ENCODE assay signal across 8 mouse cellular contexts in genomic region chr13:101695876-101696275, GRCm38 (mm10).
DNase-seq lines count a peak whose midpoint lies in the region; ATAC-seq and TF ChIP-seq lines count a peak whose summit lies in the region.

No protein-coding gene starts in this region.

- H3K9ac ChIP-seq in forebrain, postnatal 0 days: no peak overlapping the region
- no peak overlapping the region for H3K9ac ChIP-seq in forebrain, embryonic 12.5 days
- H3K9ac ChIP-seq in midbrain, postnatal 0 days (replicated peaks; ENCODE audit: low read length, poor library complexity, severe bottlenecking): no peak overlapping the region

- H3K9me3 ChIP-seq in forebrain, postnatal 0 days (ENCODE audit: low read length): no peaks in the 10 kb centered on the region
- H3K9me3 ChIP-seq in forebrain, embryonic 12.5 days: no peaks in the 10 kb centered on the region
- H3K9me3 ChIP-seq in midbrain, postnatal 0 days (ENCODE audit: low read length): no peaks in the 10 kb centered on the region

- ATAC-seq in forebrain, postnatal 0 days: no peak
- ATAC-seq in forebrain, embryonic 12.5 days (ENCODE audit: low FRiP score): no peak
- no peak for ATAC-seq in midbrain, postnatal 0 days (ENCODE audit: low FRiP score)

- peak; percentile 93 for DNase-seq in forebrain, postnatal 0 days
- DNase-seq in adrenal gland, adult 18-20 months (ENCODE audit: low spot score in 2 of 2): peak; percentile 84 to 91
- peak; percentile 81 for DNase-seq in embryo, embryonic 11.5 days (ENCODE audit: low read depth, low spot score)
- peak; percentile 89 to 93 for DNase-seq in heart, postnatal 10 days
- DNase-seq in left cerebral cortex, adult 9 months (ENCODE audit: low spot score in 2 of 2): peak; percentile 58 to 92
- DNase-seq in midbrain, postnatal 0 days (ENCODE audit: low spot score): peak; percentile 95
- DNase-seq in splenic B cell, adult 2 months (ENCODE audit: low read depth, low spot score): peak; percentile 93

- no peak overlapping the region for H3K4me3 ChIP-seq in forebrain, postnatal 0 days (ENCODE audit: low read depth, low read length)
- no peak overlapping the region for H3K4me3 ChIP-seq in forebrain, embryonic 12.5 days (replicated peaks)
- H3K4me3 ChIP-seq in midbrain, postnatal 0 days (ENCODE audit: low read depth, low read length): no peak overlapping the region

- TF ChIP-seq CTCF in forebrain, postnatal 0 days (IDR thresholded peaks at IDR 0.05; ENCODE audit: low read depth): peak; percentile 85
- TF ChIP-seq CTCF in midbrain, postnatal 0 days (IDR thresholded peaks at IDR 0.05): peak; percentile 90

- no peak overlapping the region for H3K4me2 ChIP-seq in forebrain, postnatal 0 days (ENCODE audit: low read depth)
- no peak overlapping the region for H3K4me2 ChIP-seq in forebrain, embryonic 12.5 days
- H3K4me2 ChIP-seq in midbrain, postnatal 0 days (ENCODE audit: low read depth, low read length, poor library complexity, severe bottlenecking): no peak overlapping the region

- intact Hi-C loops in heart, postnatal 10 days (cut with DNase I): loop anchor here (1.0 to 10.0 kb wide), 5 partner anchors 186 to 803 kb away; no protein-coding TSS in a partner anchor

- no peak overlapping the region for H3K27ac ChIP-seq in forebrain, postnatal 0 days (ENCODE audit: low read depth, low read length)
- no peak overlapping the region for H3K27ac ChIP-seq in forebrain, embryonic 12.5 days
- no peak overlapping the region for H3K27ac ChIP-seq in midbrain, postnatal 0 days (ENCODE audit: low read depth, low read length)

- H3K4me1 ChIP-seq in forebrain, postnatal 0 days (ENCODE audit: insufficient read depth): peaks cover 17% of the 10 kb centered on the region
- H3K4me1 ChIP-seq in forebrain, embryonic 12.5 days: peaks cover 43% of the 10 kb centered on the region
- H3K4me1 ChIP-seq in midbrain, postnatal 0 days (ENCODE audit: insufficient read depth, low read length): peaks cover 17% of the 10 kb centered on the region; the same call in 1 of the 2 replicates

- no peaks in the 10 kb centered on the region for H3K27me3 ChIP-seq in forebrain, postnatal 0 days (ENCODE audit: insufficient read depth, low read length)
- 0 out of 2 replicates have a peak, but pooled peaks cover 2% of the 10 kb centered on the region for H3K27me3 ChIP-seq in forebrain, embryonic 12.5 days
- no peaks in the 10 kb centered on the region for H3K27me3 ChIP-seq in midbrain, postnatal 0 days (ENCODE audit: insufficient read depth, low read length)
- H3K27me3 ChIP-seq in splenic B cell, adult 2 months (ENCODE audit: control insufficient read depth, insufficient read depth, low read length, poor library complexity, severe bottlenecking): no peaks in the 10 kb centered on the region

- peaks cover 9% of the 10 kb centered on the region; the same call in 1 of the 2 replicates for H3K36me3 ChIP-seq in forebrain, postnatal 0 days (ENCODE audit: insufficient read depth)
- no peaks in the 10 kb centered on the region for H3K36me3 ChIP-seq in forebrain, embryonic 12.5 days (replicated peaks)
- no peaks in the 10 kb centered on the region; the same call in 1 of the 2 replicates for H3K36me3 ChIP-seq in midbrain, postnatal 0 days (ENCODE audit: insufficient read depth, low read length)
- H3K36me3 ChIP-seq in splenic B cell, adult 2 months (ENCODE audit: control insufficient read depth, insufficient read depth, low read length, poor library complexity, severe bottlenecking): peaks cover 8% of the 10 kb centered on the region

- 2% methylated on average over 7 of the region's 7 CpGs for WGBS in forebrain, postnatal 0 days
- 8% methylated on average over 7 of the region's 7 CpGs for WGBS in forebrain, embryonic 12.5 days
- whole genome bisulfite sequencing in midbrain, postnatal 0 days: 2% methylated on average over 7 of the region's 7 CpGs
